Mouse (Mus musculus) left cerebral cortex, adult 18-20 months (tissue): ENCODE data around the gene Gm17455. TPM values are rescaled to one million over a fixed set of nuclear protein-coding genes. Genes with fewer than 3 reads are reported as not detected.

Source experiments
- DNase-seq, 2 experiments: peaks; one replicate each; pipeline ENCODE4 v3.0.0; 2021 to 2022; ENCODE audit warnings: low spot score in 2 of 2, mixed read lengths in 1 of 2
- total RNA-seq, 2 experiments: library from RNA; stranded (reverse); gene quantifications; 2 replicates each; pipeline ENCODE4 v1.2.3; 2021

Gene Gm17455
- total RNA-seq, 2 experiments from 2014 or later, result not detected

DNA sequence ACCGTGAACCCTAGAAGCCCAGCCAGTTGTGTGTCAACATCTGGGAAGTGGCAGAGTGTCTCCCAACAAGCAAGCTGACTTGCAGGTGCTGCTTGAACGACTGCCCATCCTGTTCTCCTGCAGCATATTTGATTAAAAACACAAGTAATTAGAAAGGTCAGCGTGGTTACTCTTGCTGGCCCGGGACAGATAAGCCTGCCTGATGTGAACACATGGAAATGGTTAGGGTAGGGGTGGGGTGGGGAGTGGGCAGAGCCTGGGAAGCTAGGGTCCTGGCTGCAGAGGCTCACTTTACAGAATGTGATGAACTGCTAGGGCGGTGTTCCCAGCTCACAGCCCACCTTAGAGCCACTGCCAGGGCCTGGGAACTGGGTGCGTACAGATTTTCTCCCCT lies 26.0 kb upstream of the Gm17455 start:
- DNase-seq, result no peak

DNA sequence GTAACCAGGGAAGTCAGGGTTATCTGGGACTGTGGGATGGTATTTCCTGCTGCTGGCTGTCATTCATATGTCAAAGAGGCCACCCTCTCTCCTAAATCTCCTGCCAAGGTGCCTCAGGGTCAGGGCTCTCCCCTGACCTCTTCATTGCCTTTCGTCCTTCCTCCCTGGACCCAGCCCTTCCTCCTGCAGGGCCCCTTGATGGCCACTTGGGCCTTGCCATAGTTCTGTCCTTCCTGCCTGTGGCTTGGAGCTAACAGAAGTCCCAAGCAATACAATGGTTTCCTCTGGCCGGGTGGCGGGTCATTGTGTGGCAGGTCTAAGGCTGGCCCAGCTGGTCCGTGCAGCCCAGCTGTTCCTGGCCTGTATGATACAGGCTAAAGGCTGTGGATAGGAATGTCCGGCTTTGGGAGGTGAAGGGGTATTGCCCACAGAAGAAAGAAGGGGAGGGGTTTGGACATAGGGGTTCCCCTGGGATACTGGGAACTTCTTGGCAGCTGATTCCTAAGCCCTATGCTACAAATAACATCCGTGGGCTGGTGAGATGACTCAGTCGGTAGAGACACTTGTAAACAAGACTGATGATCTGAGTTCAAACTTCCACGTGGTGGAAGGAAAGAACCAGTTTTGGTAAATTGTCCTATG lies 25.5 kb upstream of the Gm17455 start:
- no peak for DNase-seq

DNA sequence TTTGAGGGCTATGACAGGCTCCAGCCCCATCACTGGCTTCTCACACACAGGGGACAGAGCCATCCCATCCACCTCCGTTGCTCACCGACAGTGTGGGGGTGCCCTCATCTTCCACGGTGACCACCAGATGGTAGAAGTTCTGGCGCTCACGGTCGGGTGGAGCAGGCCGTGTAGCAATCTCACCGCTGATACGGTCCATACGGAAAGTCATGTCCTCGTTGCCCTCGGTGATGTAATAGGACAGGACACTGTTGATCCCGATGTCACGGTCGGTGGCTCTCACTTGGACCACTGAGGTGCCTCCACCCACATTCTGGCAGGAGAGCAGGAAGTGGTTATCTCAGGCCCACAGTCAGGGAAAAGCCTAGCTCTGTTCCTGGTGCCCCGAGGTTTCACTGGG lies 22.8 kb upstream of the Gm17455 start:
- DNase-seq, result no peak

DNA sequence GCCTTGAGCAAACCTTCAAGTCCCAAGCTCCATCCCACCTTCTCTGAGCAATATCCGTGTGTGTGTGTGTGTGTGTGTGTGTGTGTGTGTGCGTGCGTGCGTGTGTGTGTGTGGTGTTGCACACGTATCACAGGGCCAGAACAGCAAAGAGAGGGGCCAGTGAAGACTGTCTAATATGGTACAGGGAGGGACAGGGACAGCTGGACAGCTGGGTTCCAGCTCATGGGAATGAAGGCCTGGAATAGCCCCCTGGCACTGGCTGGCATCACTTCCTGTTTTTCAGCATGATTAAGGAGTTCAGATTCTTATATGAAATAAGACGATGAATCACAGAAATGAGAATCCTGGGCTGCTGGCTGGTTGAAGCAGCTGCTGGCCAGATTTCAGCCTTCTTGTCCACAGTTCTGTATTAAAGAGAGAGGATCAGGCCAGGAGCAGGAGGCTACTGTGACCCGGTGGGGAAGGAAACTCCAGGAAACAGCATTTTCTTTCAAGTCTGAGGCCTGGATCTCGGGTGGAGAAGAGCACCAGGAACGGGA lies 20.0 kb upstream of the Gm17455 start:
- DNase-seq, result no peak

DNA sequence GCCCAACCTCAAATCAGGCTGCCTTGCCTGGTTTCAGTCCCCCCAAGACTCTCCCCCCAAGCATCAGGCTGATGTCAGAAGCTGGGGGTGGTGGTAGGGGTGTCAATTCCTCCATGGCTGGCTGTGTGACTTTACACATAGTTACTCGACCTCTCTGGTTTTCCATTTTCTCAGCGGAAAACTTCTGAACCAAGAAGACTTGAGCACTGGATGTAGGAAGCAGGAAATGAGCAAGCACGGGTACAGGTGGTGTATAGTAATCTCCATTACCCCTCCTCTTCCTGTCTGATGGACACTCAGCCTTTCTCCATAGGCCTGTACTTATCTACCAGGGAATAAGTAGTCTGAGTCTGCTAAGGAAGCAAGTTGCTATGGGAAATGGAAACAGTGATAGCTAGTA lies 19.3 kb upstream of the Gm17455 start:
- DNase-seq, result no peak

DNA sequence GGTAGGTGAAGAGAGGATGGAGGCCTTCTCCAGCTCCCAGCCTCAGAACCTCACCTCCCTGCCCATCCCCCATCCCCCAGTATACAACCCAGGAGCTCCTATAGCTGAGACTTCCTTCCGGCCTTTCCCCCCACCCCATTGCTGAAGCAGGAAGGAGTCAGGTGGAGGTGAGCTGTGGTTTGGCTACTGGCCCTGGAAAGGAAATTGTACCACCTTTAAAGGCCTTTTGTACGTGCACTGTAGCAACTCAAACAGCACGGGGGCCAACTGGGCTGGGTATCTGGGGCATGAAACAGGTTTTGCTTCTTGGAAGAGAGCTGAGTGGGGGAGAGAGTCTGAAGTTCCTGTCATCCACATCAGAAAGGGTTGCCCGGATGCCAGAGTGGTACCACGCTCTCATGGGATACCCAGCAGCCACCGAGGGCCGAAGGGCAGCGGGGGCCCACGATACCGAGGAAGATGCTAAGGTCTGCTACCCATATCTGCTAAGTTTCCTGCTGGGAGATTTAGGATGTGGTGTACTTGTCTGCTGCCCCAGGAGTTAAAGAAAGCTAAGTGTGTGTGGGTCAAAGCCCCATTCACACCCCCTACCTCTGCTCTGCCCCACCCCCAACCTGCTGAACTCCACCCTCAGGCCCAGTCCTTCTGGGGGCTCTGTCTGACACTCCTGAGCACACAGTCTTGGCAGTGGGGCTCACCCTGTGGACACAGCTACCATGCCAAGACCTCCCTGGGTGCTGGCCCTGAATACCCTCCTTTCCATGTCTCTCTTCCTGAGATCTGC lies 18.2 kb upstream of the Gm17455 start:
- no peak for DNase-seq

DNA sequence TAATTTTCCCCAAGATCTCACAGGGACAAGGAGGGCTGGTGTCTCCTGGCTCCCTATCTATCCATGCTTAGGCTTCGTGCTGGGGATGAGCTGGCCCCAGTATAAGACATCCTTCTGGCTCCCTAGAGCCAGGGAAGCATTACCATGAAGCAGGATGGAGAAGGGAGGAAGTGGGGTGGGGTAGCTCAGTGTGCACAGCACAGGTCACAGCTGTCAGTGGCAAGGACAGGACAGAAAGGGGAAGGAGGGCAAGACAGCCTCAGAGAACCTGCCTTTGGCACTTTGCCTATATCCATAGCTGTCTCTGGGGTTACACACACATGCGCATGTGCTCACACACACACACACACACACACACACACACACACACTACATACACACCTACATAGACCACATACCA lies 11.2 kb upstream of the Gm17455 start:
- no peak for DNase-seq

DNA sequence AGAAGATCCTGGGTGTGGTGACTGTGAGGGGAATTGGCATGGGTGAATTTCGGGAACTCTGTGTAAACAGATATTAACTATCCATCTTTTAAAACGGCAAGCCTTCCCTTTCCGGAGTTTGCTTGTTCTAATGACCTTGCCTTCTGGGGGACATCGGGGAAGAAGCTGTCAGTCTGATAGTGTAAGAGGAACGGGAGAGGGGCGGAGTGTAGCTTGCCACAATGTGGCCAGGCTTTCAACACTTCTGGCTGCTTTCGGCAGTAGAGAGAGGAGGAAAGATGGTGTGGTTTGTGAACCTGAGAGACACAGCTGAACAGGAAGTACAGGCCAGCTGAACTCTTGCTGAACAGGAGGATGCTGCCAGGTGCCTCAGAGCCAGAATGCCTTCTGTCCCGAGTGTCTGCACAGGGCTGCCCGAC lies 10.1 kb upstream of the Gm17455 start:
- DNase-seq, result no peak

DNA sequence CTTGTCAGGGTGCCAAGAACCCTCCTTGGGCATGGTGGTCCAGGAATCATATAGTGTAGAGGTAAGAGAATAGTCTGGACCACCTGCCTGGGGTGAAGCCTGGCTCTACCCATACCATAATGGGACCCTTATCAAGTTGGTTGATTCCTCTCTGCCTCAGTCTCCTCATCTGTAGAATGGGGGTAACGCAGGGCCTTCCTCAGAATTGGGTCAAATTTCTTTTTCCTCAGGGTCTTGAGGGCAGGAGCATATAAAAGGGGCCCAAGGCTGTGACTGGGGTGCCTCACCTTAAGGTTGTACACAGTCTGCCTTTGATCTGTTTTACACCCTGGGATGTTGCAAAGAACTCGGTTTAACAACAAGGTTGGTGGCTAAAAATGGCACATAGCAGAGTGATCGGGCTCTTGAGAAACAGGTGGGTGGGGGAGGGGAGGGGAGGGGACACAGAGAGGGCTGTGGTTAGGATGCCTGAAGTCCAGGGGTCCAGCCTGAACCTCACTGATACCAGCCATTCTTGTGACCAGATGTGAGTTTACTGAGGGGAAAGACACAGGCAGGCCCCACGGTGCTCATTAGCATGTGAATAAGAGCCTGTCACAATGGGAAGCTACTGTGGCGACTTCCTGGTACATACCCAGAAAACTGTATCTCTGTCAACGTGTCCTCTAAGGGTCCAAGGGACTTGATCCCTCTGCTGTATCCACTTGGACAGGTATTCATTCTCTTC lies 9.2 kb upstream of the Gm17455 start:
- no peak for DNase-seq

DNA sequence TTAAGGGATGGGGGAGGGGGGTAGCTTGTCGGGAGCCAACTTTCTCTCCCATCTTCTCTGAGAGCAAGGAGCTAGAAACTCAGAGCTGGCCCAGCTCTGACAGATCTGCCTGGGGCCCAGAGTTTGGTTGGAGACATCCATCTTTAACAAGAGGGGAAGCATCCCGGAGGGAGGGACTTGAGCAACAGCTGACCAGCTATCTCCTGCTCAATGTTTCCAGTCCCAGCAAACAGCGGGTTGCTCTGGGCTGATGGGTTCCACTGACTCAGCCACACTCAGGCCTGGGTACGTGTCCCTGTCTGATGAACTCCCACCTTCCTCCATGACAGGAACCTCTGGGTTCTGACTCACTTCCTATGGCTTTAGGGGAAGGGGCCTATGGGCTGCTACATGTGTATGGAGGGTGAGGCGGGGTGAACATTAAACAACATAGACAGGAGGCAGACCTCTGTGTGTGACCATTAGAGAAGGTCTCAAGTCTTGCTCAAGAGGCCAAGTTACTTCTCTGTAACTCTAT lies 8.6 kb upstream of the Gm17455 start:
- DNase-seq, result no peak

DNA sequence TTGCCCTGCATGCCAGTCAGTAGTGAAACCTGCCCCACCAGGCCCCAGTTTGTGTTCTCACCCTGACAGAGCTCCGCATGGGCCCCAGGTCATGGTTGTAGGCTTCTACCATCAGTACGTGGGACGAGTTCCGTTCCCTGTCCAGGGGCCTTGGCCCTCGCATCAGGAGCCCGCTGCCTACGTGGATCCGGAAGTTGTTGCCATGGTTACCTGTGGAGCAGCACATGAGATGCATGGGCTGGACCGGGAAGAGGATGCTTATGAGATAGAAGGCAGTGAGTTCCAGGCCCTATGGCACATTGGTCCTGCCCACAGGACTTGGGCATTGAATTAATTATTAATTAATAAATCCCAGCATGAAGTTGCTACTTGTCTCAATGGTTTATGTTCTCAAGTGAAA lies 7.9 kb upstream of the Gm17455 start:
- no peak for DNase-seq

DNA sequence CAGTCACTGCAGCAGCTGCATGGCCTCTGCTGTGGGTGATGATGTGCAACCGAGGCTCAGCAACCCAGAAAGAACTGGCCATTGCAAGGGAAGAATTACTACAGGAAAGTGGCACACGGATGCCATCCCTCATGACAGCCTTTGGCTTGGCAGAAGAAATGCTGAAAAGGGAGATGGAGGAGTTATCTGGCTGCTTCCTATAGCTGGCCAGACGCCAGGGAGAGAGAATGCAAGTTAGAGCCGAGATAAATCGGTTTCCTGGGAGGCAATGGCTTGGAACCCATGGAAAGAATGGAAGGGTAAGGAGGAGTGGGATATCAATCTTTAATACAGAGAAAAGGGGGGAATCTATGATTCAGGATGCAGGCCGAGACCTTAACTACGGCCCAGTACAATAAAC lies 4.6 kb upstream of the Gm17455 start:
- peak; percentile 32 to 54 for DNase-seq

DNA sequence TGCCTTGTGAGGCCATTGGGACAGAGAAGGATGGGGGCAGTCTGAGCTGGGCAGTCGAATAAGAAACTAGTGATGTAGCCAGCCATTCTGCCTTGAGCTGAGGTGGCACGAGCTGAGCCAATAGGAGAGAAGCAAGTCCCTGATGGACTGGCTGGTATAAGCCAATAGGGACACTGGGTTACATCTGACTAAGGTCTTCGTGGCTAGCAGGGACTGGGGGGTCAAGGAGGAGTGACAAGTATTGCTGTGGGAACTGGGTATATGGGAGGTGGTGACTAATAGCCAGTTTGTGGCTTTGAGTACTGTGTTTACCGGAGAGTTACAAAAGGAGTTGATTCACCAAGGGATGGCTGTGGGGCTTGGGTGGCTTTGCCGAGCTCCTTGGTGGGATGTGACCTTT lies 3.9 kb upstream of the Gm17455 start:
- no peak for DNase-seq

DNA sequence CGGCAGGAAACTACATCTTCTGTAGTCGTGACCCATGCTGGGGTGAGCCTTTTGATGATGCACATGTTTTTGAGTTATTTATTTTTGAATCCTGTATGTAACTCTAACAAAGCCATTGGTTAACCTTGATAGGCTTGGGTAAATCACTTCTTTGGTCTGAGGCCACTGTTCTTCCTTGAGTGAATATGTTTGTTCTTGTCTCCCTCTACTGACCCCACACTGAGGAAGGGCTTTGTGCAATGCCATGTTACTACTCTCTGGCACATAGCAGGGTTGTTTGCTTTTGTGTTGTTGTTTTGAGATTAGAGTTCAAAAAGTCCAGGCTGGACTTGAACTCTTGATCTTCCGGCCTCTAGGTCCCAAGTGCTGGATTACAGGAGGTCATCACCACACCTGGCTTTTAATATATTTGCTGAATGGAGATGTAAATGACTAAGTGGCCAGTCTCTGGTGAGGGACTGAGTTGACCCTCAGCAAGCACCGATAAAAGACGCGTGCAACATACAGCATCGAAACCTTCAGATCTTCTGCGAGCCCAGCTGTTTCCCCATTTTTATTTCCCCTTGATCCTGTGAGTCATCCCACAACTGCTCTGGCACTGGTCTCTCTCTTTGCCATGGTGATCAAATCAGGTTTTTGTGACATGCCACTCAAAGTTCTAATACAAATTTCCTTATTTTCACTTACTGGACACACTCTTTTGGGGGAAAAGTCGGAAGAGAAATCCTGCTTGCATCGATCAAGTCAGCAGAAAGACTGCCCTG lies 1.3 kb upstream of the Gm17455 start:
- no peak for DNase-seq

DNA sequence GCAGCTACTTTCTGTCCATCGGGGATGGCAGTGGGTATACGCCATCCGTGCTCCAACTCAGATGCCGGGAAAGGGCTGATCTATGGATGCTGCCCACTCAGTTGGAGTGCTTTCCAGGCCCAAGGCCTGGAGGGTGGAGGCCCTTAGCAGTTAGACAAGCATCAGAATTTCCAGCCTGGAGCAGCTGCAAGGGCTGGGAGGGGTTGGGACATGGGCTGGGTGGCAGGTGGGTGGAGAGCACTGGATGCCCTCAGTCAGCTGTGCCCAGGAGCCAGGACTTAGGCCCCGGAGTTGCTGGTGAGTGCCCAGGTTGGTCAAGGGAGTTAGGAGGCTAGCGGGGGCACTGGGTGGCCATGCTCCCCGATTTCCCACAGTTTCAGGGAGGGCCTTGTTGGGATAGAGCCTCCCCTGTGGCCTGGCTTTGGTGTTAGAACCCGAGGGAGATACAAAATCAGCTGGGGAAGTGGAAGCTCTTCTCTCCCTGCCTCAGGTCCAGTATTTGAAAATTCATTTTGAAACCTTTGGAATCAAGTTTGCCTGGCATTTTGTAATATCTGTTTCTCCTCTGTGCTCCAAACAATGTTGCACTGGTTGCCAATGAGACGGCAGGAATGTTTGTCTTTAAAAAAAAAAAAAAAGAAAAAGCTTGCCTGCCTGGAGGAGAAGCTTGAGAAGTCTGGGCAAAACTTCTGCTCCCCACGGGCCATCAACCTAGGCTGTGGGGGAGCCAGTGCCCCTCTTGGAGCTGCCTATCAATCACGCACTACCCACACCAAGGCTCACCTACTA lies 1.2 kb downstream of the Gm17455 start:
- DNase-seq, result no peak

DNA sequence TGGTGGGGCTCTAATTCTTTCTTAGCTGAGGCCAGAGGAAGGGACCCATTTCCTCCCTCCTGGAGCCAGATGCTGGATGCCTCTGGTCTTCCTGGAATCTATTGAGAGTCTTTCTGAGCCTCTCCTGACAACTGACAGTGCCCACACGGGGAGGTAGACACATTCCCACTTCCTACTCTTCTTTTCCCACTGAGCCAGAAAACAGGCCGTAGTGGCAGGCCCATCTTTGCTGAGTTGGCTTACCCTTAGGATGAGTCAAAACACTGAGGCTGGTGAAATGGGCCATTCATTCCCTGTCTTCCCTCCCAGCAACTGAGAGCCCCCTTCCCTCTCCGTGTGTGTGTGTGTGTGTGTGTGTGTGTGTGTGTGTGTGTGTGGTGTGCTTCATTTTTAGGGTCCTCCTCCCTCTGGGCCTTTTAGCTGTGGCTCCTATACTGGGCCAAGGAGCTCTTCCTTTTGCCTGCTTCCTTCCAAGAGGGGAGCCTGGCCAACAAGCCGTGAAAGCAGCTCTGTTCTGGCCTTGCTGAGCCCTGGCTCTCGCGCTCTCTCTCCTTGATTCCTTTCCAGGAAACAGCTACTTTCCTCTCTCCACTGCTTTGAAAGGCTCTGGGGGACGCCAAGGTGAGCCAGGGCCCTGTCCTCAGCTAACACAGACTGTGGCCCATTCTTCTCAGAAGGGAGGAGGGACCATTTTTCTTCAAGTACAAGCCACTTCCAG lies 6.1 kb downstream of the Gm17455 start:
- peak; percentile 14 to 35 for DNase-seq

DNA sequence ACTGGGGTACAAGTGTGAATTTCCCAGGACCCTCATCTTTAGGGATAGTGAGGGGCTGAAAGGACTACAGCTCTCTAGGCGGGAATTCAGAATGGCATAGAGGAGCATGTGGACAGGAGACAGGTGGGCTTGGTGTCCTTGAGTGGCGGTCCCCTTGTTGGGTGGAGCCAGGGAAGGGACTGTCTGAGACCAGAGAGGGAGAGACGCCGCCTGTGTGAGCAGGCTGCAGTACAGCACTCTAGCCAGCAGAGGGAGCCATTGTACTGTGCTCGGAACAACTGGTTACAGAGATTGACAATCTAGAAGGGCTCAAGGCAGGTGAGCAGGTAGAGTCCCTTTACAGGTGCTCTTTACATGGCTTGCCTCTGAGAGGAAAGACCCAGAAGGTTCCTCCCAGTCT lies 8.3 kb downstream of the Gm17455 start:
- DNase-seq, result peak; percentile 53 to 67

DNA sequence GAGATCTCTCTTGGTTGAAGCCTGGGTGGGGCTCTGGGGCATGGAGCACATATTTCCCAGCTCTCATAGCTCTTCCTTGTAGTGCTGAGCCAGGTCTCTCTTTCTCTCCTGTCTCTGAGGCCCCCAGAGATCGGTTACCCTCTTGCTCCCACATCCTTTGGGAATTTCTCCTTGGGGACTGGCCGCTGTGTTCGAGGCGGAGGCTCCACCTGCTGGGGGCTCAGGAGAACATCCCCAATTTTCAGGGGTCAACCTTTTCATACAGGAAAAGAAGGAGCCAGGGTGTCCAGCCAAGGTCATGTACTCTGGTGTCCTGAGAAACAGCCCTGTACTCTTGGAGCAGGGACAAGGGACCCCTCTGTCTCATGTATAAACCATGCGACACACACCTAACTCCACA lies 12.3 kb downstream of the Gm17455 start:
- DNase-seq, result no peak

DNA sequence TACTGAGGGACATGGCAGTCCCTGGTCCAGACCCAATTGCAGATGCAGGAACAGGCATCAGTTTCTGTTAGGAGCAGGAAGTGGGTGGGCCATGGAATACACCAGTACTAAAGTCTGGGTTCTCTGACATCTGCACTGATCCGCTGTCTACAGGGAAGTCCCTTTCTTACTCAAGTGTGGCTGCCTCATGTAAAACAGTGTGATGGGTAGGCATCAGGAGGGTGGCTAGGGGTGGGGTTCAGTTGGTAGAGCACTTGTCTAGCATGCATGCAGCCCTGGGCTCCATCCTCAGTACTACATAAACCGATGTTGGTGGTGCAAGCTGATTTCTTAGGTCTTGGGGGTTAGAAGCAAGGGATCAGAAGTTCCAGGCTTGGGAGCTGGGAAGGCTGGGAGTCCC lies 14.2 kb downstream of the Gm17455 start:
- no peak for DNase-seq

DNA sequence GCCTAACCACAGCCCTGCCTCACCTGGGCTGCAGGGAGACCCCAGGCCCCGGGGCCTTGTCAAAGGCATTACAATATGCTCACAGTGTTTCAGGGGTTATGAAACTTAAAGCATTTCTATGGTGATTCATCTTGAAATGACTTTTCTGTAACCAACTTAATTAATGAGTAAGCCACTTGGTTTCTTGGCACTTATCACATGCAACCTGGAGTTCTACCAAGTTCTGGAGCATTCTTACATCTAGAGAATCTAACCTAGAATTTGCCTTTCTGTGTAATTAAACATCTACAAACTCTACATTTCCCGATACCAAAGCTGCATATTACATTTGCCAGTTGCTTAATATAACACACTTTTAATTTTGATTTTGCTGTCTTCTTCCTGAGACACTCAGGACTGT lies 17.5 kb downstream of the Gm17455 start:
- no peak for DNase-seq
